Mouse (Mus musculus): Measurements from ENCODE around the gene Map6. TPM values are rescaled to one million over a fixed set of nuclear protein-coding genes. Genes with fewer than 3 reads are reported as not detected.
A peak's percentile ranks its signal among the peaks of the same experiment; 100 is the strongest.

Gene Map6
- 139 and 155 TPM in 2 replicates for polyA plus RNA-seq (2015; fragmentation: Nextera tagmentation; extraction: Ambion mirVana)

- Histone ChIP-seq H3K36me3 (no peaks in the 10 kb centered on the region), H3K27ac (replicated peaks) (peak within 1 kb of the TSS; percentile 96), H3K4me1 (replicated peaks) (peaks cover 34% of the 10 kb centered on the region), H3K9me3 (no peaks in the 10 kb centered on the region), H3K4me3 (peak within 1 kb of the TSS; percentile 89), H3K9ac (peak within 1 kb of the TSS; percentile 78), H3K27me3 (no peaks in the 10 kb centered on the region), H3K4me2 (peak within 1 kb of the TSS; percentile 70)
- ATAC-seq (ENCODE audit: low FRiP score, low read depth) = peak; percentile 83
- WGBS = under 1% methylated on average over 34 of the region's 34 CpGs
Measured at GRCm38 (mm10) chr7:99267251-99267896, at the start of gene Map6. TSS of gene Map6 (plus strand) at chr7:99267447.

- WGBS = 59% methylated on average over 7 of the region's 7 CpGs
- H3K9me3 ChIP-seq = no peaks in the 10 kb centered on the region
- no peak for ATAC-seq (ENCODE audit: low FRiP score, low read depth)
- H3K4me2 ChIP-seq = no peak overlapping the region
- no peak overlapping the region for H3K27ac ChIP-seq (replicated peaks)
- H3K27me3 ChIP-seq = no peaks in the 10 kb centered on the region
- no peaks in the 10 kb centered on the region for H3K4me1 ChIP-seq (replicated peaks)
- H3K36me3 ChIP-seq = no peaks in the 10 kb centered on the region
- H3K9ac ChIP-seq = no peak overlapping the region
- H3K4me3 ChIP-seq = no peak overlapping the region
Measured at GRCm38 (mm10) chr7:99224225-99224624, 43.0 kb upstream of the Map6 start.

- WGBS = 43% methylated on average over 1 of the region's 1 CpGs
- Histone ChIP-seq H3K9ac (no peak overlapping the region), H3K27me3 (no peaks in the 10 kb centered on the region), H3K4me3 (no peak overlapping the region), H3K4me2 (no peak overlapping the region), H3K36me3 (no peaks in the 10 kb centered on the region), H3K9me3 (no peaks in the 10 kb centered on the region), H3K27ac (replicated peaks) (no peak overlapping the region), H3K4me1 (replicated peaks) (no peaks in the 10 kb centered on the region)
- no peak for ATAC-seq (ENCODE audit: low FRiP score, low read depth)
Measured at GRCm38 (mm10) chr7:99224648-99225190, 42.5 kb upstream of the Map6 start.

GRCm38 (mm10) chr7:99225421-99225820 lies 41.8 kb upstream of the Map6 start:
- Histone ChIP-seq H3K4me2 (no peak overlapping the region), H3K9ac (no peak overlapping the region), H3K4me3 (no peak overlapping the region), H3K27me3 (no peaks in the 10 kb centered on the region), H3K9me3 (no peaks in the 10 kb centered on the region), H3K36me3 (no peaks in the 10 kb centered on the region), H3K4me1 (replicated peaks) (no peaks in the 10 kb centered on the region), H3K27ac (replicated peaks) (no peak overlapping the region)
- no peak for ATAC-seq (ENCODE audit: low FRiP score, low read depth)
- 80% methylated on average over 6 of the region's 6 CpGs for WGBS

- Histone ChIP-seq H3K4me1 (replicated peaks) (no peaks in the 10 kb centered on the region), H3K27ac (replicated peaks) (no peak overlapping the region), H3K9ac (no peak overlapping the region), H3K36me3 (no peaks in the 10 kb centered on the region), H3K27me3 (no peaks in the 10 kb centered on the region), H3K4me2 (no peak overlapping the region), H3K9me3 (no peaks in the 10 kb centered on the region), H3K4me3 (no peak overlapping the region)
- ATAC-seq (ENCODE audit: low FRiP score, low read depth) = no peak
- WGBS = 94% methylated on average over 10 of the region's 10 CpGs
Measured at GRCm38 (mm10) chr7:99226662-99227061, 40.6 kb upstream of the Map6 start.

- Histone ChIP-seq H3K36me3 (no peaks in the 10 kb centered on the region), H3K9ac (no peak overlapping the region), H3K27ac (replicated peaks) (no peak overlapping the region), H3K4me1 (replicated peaks) (no peaks in the 10 kb centered on the region), H3K4me3 (no peak overlapping the region), H3K27me3 (no peaks in the 10 kb centered on the region), H3K9me3 (no peaks in the 10 kb centered on the region), H3K4me2 (no peak overlapping the region)
- ATAC-seq (ENCODE audit: low FRiP score, low read depth) = no peak
- WGBS = 95% methylated on average over 4 of the region's 4 CpGs
Measured at GRCm38 (mm10) chr7:99227267-99227666, 40.0 kb upstream of the Map6 start.

- no peak for ATAC-seq (ENCODE audit: low FRiP score, low read depth)
- Histone ChIP-seq H3K9ac (no peak overlapping the region), H3K36me3 (no peaks in the 10 kb centered on the region), H3K27ac (replicated peaks) (no peak overlapping the region), H3K9me3 (no peaks in the 10 kb centered on the region), H3K4me2 (no peak overlapping the region), H3K4me3 (no peak overlapping the region), H3K4me1 (replicated peaks) (no peaks in the 10 kb centered on the region), H3K27me3 (no peaks in the 10 kb centered on the region)
- WGBS = 77% methylated on average over 8 of the region's 8 CpGs
Measured at GRCm38 (mm10) chr7:99228825-99229224, 38.4 kb upstream of the Map6 start.

GRCm38 (mm10) chr7:99229411-99229810 lies 37.8 kb upstream of the Map6 start:
- no peak overlapping the region for H3K9ac ChIP-seq
- no peaks in the 10 kb centered on the region for H3K27me3 ChIP-seq
- no peak for ATAC-seq (ENCODE audit: low FRiP score, low read depth)
- H3K27ac ChIP-seq (replicated peaks) = no peak overlapping the region
- no peaks in the 10 kb centered on the region for H3K9me3 ChIP-seq
- no peak overlapping the region for H3K4me3 ChIP-seq
- no peak overlapping the region for H3K4me2 ChIP-seq
- H3K36me3 ChIP-seq = no peaks in the 10 kb centered on the region
- H3K4me1 ChIP-seq (replicated peaks) = no peaks in the 10 kb centered on the region
- WGBS = 8% methylated on average over 2 of the region's 2 CpGs

- H3K27me3 ChIP-seq = no peaks in the 10 kb centered on the region
- H3K27ac ChIP-seq (replicated peaks) = no peak overlapping the region
- WGBS = 68% methylated on average over 7 of the region's 7 CpGs
- H3K9me3 ChIP-seq = no peaks in the 10 kb centered on the region
- H3K9ac ChIP-seq = no peak overlapping the region
- no peak overlapping the region for H3K4me3 ChIP-seq
- no peak overlapping the region for H3K4me2 ChIP-seq
- no peaks in the 10 kb centered on the region for H3K4me1 ChIP-seq (replicated peaks)
- ATAC-seq (ENCODE audit: low FRiP score, low read depth) = no peak
- H3K36me3 ChIP-seq = no peaks in the 10 kb centered on the region
Measured at GRCm38 (mm10) chr7:99230061-99230747, 37.0 kb upstream of the Map6 start.

- no peak for ATAC-seq (ENCODE audit: low FRiP score, low read depth)
- Histone ChIP-seq H3K4me3 (no peak overlapping the region), H3K4me2 (no peak overlapping the region), H3K27ac (replicated peaks) (no peak overlapping the region), H3K9ac (no peak overlapping the region), H3K27me3 (0 out of 2 replicates have a peak, but pooled peaks cover 2% of the 10 kb centered on the region), H3K9me3 (no peaks in the 10 kb centered on the region), H3K36me3 (no peaks in the 10 kb centered on the region), H3K4me1 (replicated peaks) (peaks cover 5% of the 10 kb centered on the region)
- 69% methylated on average over 6 of the region's 6 CpGs for WGBS
Measured at GRCm38 (mm10) chr7:99232571-99232970, 34.7 kb upstream of the Map6 start.

GRCm38 (mm10) chr7:99234916-99235315 lies 32.3 kb upstream of the Map6 start:
- Histone ChIP-seq H3K4me1 (replicated peaks) (peaks cover 13% of the 10 kb centered on the region), H3K9ac (no peak overlapping the region), H3K27ac (replicated peaks) (no peak overlapping the region), H3K4me3 (no peak overlapping the region), H3K27me3 (peaks cover 2% of the 10 kb centered on the region; the same call in 1 of the 2 replicates), H3K9me3 (no peaks in the 10 kb centered on the region), H3K36me3 (no peaks in the 10 kb centered on the region), H3K4me2 (no peak overlapping the region)
- no peak for ATAC-seq (ENCODE audit: low FRiP score, low read depth)
- 44% methylated on average over 2 of the region's 2 CpGs for WGBS

- H3K9ac ChIP-seq = no peak overlapping the region
- 66% methylated on average over 2 of the region's 2 CpGs for WGBS
- ATAC-seq (ENCODE audit: low FRiP score, low read depth) = no peak
- no peaks in the 10 kb centered on the region for H3K36me3 ChIP-seq
- H3K27me3 ChIP-seq = peaks cover 2% of the 10 kb centered on the region; the same call in 1 of the 2 replicates
- H3K27ac ChIP-seq (replicated peaks) = no peak overlapping the region
- H3K4me2 ChIP-seq = no peak overlapping the region
- peaks cover 13% of the 10 kb centered on the region for H3K4me1 ChIP-seq (replicated peaks)
- no peaks in the 10 kb centered on the region for H3K9me3 ChIP-seq
- H3K4me3 ChIP-seq = no peak overlapping the region
Measured at GRCm38 (mm10) chr7:99235657-99236056, 31.6 kb upstream of the Map6 start.
